Mouse (Mus musculus) cerebellum, adult 2 months (tissue): Measurements from ENCODE around the gene Creg1.

ENCODE experiments used
- CTCF ChIP-seq: fragments of 200-500 bp; IDR thresholded peaks from 2 replicates; pipeline ENCODE4 v1.5.1; 2011; ENCODE audit warnings: low read depth, mild to moderate bottlenecking, control low read depth, low read length, moderate library complexity, borderline replicate concordance; ENCODE audit not compliant: insufficient read depth
- POLR2A ChIP-seq: fragments of 200-500 bp; IDR thresholded peaks from 2 replicates; pipeline ENCODE4 v1.6.1; 2011; ENCODE audit warnings: low read length, control low read depth, borderline replicate concordance; ENCODE audit not compliant: insufficient read depth

GRCm38 (mm10) chr1:165716426-165716825 lies 47.1 kb upstream of the Creg1 start:
- no peak for TF ChIP-seq CTCF
- no peak for TF ChIP-seq POLR2A
